7 mouse cellular contexts compared by ENCODE assay signal in genomic region chr6:126045931-126046330, GRCm38 (mm10).
DNase-seq lines count a peak whose midpoint lies in the region; TF ChIP-seq lines count a peak whose summit lies in the region.

No protein-coding gene starts in this region.

- no peaks in the 10 kb centered on the region for H3K36me3 ChIP-seq in thymus, adult 2 months (ENCODE audit: control insufficient read depth, insufficient read depth, low read length)
- no peaks in the 10 kb centered on the region for H3K36me3 ChIP-seq in small intestine, adult 2 months (ENCODE audit: control insufficient read depth, insufficient read depth, low read length)

- TF ChIP-seq CTCF in thymus, adult 2 months (IDR thresholded peaks at IDR 0.05; ENCODE audit: borderline replicate concordance, control insufficient read depth, extremely low read depth, insufficient read depth, low read length, poor library complexity), result no peak
- TF ChIP-seq CTCF in small intestine, adult 2 months (IDR thresholded peaks at IDR 0.05; ENCODE audit: extremely low read depth, insufficient read length, insufficient replicate concordance, low read depth, low read length), result peak; percentile 22; the same call in 1 of the 2 replicates

- 37% methylated on average over 4 of the region's 4 CpGs for WGBS in thymus, adult 2 months
- 50% methylated on average over 4 of the region's 4 CpGs for WGBS in small intestine, adult 2 months

- no peak for TF ChIP-seq POLR2A in thymus, adult 2 months (IDR thresholded peaks at IDR 0.05; ENCODE audit: control insufficient read depth, extremely low read depth, insufficient read depth, low read length, poor library complexity)
- TF ChIP-seq POLR2A in small intestine, adult 2 months (IDR thresholded peaks at IDR 0.05; ENCODE audit: low read depth, low read length), result no peak

- no peak overlapping the region for H3K27ac ChIP-seq in thymus, adult 2 months (ENCODE audit: control insufficient read depth, insufficient read depth, low read length)
- H3K27ac ChIP-seq in small intestine, adult 2 months (ENCODE audit: insufficient read depth, low read depth, low read length), result no peak overlapping the region

- H3K4me3 ChIP-seq in thymus, adult 2 months (ENCODE audit: control insufficient read depth, insufficient read depth, low read length), result no peak overlapping the region
- H3K4me3 ChIP-seq in small intestine, adult 2 months (ENCODE audit: low read depth, low read length), result no peak overlapping the region

- H3K27me3 ChIP-seq in thymus, adult 2 months (ENCODE audit: control insufficient read depth, insufficient read depth, low read length), result no peaks in the 10 kb centered on the region
- H3K27me3 ChIP-seq in small intestine, adult 2 months (ENCODE audit: control insufficient read depth, insufficient read depth, low read length), result no peaks in the 10 kb centered on the region

- H3K4me1 ChIP-seq in thymus, adult 2 months (replicated peaks; ENCODE audit: control insufficient read depth, insufficient read depth, low read length), result no peaks in the 10 kb centered on the region
- H3K4me1 ChIP-seq in small intestine, adult 2 months (ENCODE audit: control insufficient read depth, insufficient read depth, insufficient read length, low read length), result no peaks in the 10 kb centered on the region

- peak; percentile 32 for DNase-seq in kidney, adult 18-20 months
- no peak for DNase-seq in kidney, adult 11 months
- peak; percentile 3 for DNase-seq in thymus, postnatal 0 days (ENCODE audit: low spot score)
- no peak for DNase-seq in thymus, adult 2 months
- peak; percentile 56 for DNase-seq in forelimb bud, embryonic 11.5 days (ENCODE audit: low read depth, low spot score)
- DNase-seq in urinary bladder, postnatal 36 days (ENCODE audit: low spot score in 2 of 2), result no peak

Comparison
In these comparisons a context has a peak if more than half of its experiments do, and no peak if none do; other contexts are left out.
1. DNase-seq: peak in kidney, adult 18-20 months (single experiment), thymus, postnatal 0 days (single experiment) and forelimb bud, embryonic 11.5 days (single experiment); none in kidney, adult 11 months (single experiment), thymus, adult 2 months (single experiment) and urinary bladder, postnatal 36 days (0 of 2).